Mouse (Mus musculus) ES-E14 (cell line): ENCODE measurements at regions not wholly inside any gene's neighbourhood (a gene's known extent, or its start where the extent isn't known, plus 50 kb on each side); places are given as distances from the start of the nearest gene placed in this dataset.

ENCODE experiments used
- CHD2 ChIP-seq: IDR thresholded peaks from 2 replicates; pipeline ENCODE4 v1.6.1; 2014; ENCODE audit warnings: mild to moderate bottlenecking, low read depth, low read length, inconsistent platforms
- ZC3H11A ChIP-seq: IDR thresholded peaks from 2 replicates; pipeline ENCODE4 v1.6.1; 2012; ENCODE audit warnings: low read depth, mild to moderate bottlenecking, inconsistent platforms, low read length, borderline replicate concordance

- TF ChIP-seq CHD2 (no peak), ZC3H11A (no peak)
Observed at GRCm38 (mm10) chr7:124671117-124671516, 688.4 kb downstream of the Hs3st4 start.
